Mouse (Mus musculus) spleen, postnatal 36 days (tissue): ENCODE results near the gene Oprl1.

Experiments
- DNase-seq, 2 experiments: peaks; one replicate each; pipeline ENCODE4 v3.0.0; 2022; ENCODE audit warnings: low spot score in 2 of 2, mixed read lengths in 1 of 2

The Oprl1 gene

DNA sequence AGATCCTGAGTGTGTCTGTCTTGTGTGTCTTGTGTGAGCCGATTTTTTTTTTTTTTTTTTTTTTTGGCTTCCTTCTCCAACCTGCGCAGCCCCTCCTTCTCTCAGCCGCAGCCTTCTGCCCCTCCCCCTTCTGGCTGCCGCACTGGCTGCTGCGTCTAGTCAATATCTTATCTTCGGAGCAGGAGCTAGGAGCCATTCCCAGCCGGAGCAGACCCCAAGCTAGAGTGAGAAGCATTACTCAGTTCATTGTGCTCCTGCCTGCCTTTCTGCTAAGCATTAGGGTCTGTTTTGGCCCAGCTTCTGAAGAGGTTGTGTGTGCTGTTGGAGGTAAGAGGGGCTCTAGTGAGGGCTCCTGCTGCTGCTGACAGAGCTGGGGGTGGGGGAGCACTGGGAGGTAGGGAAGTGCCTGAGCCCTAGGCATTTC is at the start of gene Oprl1:
Gene Oprl1 (plus strand): TSS at position 114 of the 424 bp plus-strand sequence.
- no peak for DNase-seq

DNA sequence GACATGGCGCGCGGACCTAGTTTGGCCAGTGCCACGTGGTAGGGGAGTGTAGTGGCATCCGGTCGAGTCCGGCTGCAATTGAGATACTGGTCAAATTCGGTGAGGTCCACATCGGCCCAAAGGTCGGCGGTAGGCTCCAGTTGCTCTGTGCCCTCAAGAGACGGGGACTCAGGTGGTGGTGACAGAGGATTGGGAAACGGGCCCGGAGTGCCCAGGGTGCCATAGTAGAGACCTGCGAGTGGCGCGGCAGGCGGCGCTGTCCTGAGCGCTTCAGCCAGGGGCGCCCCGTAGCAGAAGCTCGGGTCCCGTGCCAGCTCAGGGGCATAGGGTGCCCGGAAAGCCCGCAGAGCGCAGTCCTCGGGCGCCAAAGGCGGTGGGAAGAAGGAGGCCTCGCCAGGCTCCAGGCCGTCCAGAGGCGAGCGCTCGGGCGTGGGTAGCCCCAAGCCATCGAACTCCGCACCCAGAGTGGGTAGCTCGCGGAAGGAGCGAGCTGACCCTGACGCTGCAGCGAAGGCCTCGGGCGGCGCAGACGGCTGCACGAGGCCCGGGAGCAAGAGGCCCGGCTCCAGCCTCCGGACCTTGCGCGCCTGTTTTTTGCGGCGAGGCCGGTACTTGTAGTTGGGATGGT is 44.4 kb upstream of the Oprl1 start:
- DNase-seq, result no peak

- no peak for DNase-seq
Observed at GRCm38 (mm10) chr2:181670913-181671311, 43.9 kb upstream of the Oprl1 start.

DNA sequence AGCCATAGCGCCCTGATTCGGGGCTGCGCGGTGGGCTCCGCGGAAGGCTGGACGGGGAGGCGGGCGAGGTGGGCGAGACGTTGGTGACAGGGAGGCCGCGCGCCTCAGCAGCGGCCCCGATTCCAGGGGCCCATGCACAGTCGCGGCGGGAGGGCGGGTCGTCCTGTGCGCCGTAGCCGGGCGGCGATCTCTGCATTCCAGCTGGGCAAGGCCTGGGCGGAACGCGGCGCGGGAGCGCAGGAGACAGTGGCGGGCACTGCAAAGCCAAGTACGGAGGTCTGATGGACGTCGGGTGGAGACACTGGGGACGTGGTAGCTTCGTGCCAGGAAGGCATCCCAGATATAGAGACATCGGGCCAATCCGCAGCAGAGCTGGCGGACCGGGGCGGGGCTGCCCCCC is 43.5 kb upstream of the Oprl1 start, which contains the start of gene Sox18:
Gene Sox18 (minus strand): TSS at position 315 of the 400 bp plus-strand sequence.
- DNase-seq, result no peak

GRCm38 (mm10) chr2:181671984-181672383 is 42.8 kb upstream of the Oprl1 start:
- DNase-seq, result no peak

GRCm38 (mm10) chr2:181673501-181673900 is 41.3 kb upstream of the Oprl1 start:
- DNase-seq, result no peak

DNA sequence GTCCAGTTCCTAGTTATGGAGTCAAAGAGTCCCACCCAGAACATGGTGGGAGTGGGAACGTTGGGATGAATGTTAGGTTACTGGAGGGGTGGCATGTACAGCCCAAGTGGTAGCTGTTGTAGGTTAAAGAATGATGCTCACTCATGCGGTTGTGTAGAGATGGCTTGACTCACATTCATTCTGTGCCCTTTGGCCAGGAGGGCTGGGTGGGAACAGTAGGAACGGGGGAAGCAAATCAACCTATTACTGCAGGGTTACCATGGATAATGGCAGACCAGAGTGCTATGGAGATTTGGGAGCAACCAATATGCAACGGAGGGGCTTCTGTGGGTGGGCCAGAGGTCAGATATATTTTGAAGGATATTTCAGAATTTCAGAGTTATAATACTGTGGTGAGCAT is 39.9 kb upstream of the Oprl1 start:
- DNase-seq, result no peak

GRCm38 (mm10) chr2:181675454-181675853 is 39.4 kb upstream of the Oprl1 start:
- peak in 1 of 2 experiments; percentile 30 for DNase-seq

DNA sequence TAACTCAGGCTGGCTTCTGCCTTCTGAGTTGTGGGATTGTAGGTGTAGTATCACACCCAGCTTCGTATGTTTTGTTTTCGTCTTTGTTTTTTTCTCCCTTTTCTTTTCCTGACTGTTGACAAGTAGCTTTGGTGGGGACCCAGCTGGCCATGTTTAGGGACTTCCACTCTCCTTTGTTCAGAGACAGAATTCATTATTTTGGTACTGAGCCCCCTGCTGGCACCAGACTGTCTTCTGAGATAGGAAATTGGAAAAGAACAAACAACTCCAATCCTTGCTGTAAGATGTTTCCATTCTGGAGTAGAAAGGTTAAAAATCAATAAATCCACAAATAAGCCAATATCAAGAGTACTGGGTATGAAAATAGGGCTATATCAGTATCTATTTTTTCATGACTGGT is 38.4 kb upstream of the Oprl1 start:
- no peak for DNase-seq

GRCm38 (mm10) chr2:181677096-181677754 is 37.6 kb upstream of the Oprl1 start:
- no peak for DNase-seq

GRCm38 (mm10) chr2:181677755-181678098 is 37.1 kb upstream of the Oprl1 start:
- DNase-seq, result no peak

GRCm38 (mm10) chr2:181678780-181679179 is 36.0 kb upstream of the Oprl1 start:
- peak; percentile 78 to 81 for DNase-seq

GRCm38 (mm10) chr2:181679951-181680715 is 34.7 kb upstream of the Oprl1 start, which contains the start of gene Tcea2:
Gene Tcea2, plus strand, starts transcription at chr2:181680310.
- peak; percentile 70 to 73 for DNase-seq

DNA sequence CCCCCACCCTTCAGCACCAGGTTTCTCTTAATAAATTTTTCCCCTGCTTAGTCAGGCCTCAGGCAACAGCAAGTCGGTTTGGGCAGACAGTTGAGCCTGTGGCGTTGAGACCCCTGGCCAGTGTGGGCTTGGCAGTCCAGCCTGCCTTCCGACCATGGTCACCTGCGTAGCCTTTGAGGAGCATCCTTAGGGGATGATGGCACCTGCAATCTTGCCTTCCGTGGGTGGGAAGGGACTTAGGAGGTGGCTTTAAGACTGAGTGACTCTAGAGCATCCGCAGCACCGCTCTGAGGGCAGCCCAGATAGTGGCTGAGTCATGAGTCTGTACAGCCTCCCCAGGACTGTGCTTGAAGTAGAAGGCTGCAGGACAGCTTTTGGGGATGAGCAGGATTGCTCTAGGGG is 34.1 kb upstream of the Oprl1 start:
- DNase-seq, result no peak

DNA sequence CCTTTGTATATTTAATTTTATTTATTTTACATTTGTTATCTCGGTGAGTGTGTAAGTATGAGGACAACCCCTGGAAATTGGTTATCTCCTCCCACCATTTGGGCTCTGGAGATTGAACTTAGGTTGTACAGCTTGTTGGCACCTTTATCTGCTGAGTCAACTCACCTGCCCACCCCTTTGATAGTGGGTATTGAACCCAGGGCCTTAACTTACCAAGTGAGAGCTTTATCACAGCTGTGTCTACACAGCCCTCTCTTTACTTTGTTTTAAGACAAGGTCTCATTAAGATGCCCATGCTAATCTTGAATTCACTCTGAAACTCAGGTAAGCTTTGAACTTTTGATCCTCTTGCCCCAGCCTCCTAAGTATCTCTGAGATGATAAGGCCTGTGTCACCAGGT is 32.8 kb upstream of the Oprl1 start:
- no peak for DNase-seq

DNA sequence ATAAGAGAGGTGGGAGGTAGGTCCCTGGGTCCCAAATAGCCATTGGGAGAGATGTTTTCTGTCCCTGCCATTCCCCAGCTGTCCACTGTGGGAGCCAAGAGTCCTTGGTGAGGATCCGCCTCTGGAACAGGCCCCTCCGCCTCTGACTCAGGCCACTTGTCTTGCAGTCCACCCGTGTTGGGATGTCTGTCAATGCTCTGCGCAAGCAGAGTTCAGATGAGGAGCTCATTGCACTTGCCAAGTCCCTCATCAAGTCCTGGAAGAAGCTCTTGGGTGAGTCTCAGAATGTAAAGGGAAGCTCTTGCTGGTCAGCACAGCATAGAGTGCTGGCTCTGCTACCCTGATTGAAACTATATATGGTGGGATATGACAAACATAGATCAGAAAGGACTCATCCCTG is 31.4 kb upstream of the Oprl1 start:
- no peak for DNase-seq

- DNase-seq, result no peak
Observed at GRCm38 (mm10) chr2:181684713-181685112, 30.1 kb upstream of the Oprl1 start.

GRCm38 (mm10) chr2:181685686-181686085 is 29.1 kb upstream of the Oprl1 start:
- DNase-seq, result no peak

GRCm38 (mm10) chr2:181687586-181687985 is 27.2 kb upstream of the Oprl1 start:
- no peak for DNase-seq

DNA sequence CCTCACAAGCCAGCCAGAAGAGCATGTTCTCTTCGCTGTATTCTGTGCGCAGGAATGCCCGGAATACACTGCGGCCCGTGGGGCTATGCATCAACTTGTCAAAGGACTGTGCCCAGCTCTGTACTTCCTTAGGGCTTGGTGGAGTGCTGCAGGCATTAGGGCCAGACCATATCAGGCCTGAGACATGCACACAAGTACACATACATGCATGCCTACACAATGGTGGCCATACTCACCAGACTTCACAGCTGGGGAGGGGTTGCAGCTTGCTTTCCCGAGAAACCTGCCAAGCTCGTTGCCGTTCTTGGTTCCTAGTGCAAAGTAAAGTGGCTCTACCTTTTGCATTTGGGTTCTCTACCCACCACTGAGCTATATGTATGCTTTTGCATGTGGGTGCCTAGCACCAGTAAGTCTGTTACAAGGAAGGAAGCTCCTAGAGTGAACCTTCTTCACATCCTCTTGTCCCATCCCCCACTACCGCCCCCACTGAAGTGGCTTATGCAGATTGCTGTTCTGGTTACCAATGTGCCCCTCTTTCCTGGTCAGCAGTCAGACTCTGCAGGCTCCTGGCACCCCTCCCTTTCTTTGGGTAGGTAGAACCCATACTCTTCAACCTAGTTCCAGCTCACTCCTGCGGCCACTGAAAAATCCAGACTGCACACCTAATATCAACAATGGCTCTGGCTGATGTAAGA is 25.2 kb upstream of the Oprl1 start:
- DNase-seq, result no peak

DNA sequence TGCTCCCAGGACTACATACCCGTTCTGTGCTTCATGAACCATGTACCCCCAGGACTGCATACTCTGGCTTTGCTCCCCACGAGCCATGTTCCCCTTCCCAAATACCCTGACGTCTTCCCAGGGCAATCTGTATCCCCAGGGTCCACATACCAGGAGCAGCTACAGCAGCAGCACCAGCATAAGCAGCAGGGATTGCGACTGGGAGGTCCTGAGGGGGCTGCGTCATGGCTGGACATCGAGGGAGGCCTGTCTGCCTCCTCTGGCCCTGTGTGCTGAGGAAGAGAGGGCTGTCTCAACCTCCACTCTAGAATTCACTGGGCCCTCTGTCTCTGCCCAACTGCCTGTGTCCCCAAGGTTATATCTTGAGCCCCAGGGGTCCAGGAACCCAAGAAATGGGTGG is 23.7 kb upstream of the Oprl1 start:
- DNase-seq, result no peak

- DNase-seq, result peak; percentile 65 to 74
Observed at GRCm38 (mm10) chr2:181691571-181691970, 23.2 kb upstream of the Oprl1 start.
